Mouse (Mus musculus) heart, adult 2 months (tissue): Measurements from ENCODE around the gene 1700003H04Rik.

Experiments used
- CTCF ChIP-seq: fragments of 200-600 bp; IDR thresholded peaks from 2 replicates; pipeline ENCODE4 v1.8.1; 2022; ENCODE audit warnings: antibody characterized with exemption, mild to moderate bottlenecking, moderate library complexity
- POLR2A ChIP-seq: fragments of 200-500 bp; IDR thresholded peaks from 2 replicates; pipeline ENCODE4 v1.6.1; 2011; ENCODE audit warnings: mild to moderate bottlenecking, low read depth, low read length, control low read depth; ENCODE audit not compliant: insufficient read depth

DNA sequence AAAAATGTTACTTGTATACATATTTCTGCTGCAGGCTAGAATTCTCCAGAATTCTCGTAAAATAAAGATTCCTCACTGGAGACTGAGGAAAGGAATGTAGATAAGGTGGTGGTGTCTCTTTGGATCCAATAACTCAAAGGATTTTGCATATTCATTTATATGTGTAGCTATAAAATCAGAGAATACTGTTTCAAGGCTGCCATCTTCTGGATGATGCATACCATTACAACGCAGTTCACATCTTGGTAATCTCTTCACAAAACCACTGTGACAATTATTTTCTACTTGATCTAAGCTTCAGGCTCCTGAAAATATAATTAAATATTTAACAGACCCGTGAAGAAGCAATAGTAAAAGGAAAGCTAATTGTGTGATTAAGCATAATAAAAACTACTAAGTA lies 6.6 kb upstream of the 1700003H04Rik start:
- TF ChIP-seq CTCF (peak; percentile 65), POLR2A (no peak)
